Mouse (Mus musculus) heart, embryonic 14.5 days (tissue): Measurements from ENCODE around the gene Insl6. TPM values are rescaled to one million over a fixed set of nuclear protein-coding genes. Genes with fewer than 3 reads are reported as not detected.

Experiments
- ATAC-seq: fragments of 200-750 bp; cut with Nextera tagmentation; 2 replicates; pipeline ENCODE4 v1.8.0; 2017; ENCODE audit warnings: low read depth, moderate TSS enrichment; ENCODE audit not compliant: insufficient number of reproducible peaks, insufficient read depth, low FRiP score
- H3K27ac ChIP-seq, 2 experiments: fragments of 200-500 bp in 1 of 2; fragments of 300-500 bp in 1 of 2; sonication (generic) in 1 of 2; replicated peaks in 1 of 2; 2 replicates each; pipeline ENCODE4 v1.5.1; 2012 to 2014; ENCODE audit warnings: low read depth in 2 of 2, low read length in 2 of 2, control low read depth in 1 of 2, mild to moderate bottlenecking in 1 of 2, mixed read lengths in 1 of 2; ENCODE audit not compliant: control insufficient read depth in 1 of 2, insufficient read depth in 1 of 2
- H3K27me3 ChIP-seq: fragments of 300-500 bp; sonication (generic); 2 replicates; pipeline ENCODE4 v1.6.1; 2014; ENCODE audit warnings: mild to moderate bottlenecking, low read length, control low read depth; ENCODE audit not compliant: control insufficient read depth, insufficient read depth
- H3K36me3 ChIP-seq: fragments of 300-500 bp; sonication (generic); 2 replicates; pipeline ENCODE4 v1.6.1; 2014; ENCODE audit warnings: mild to moderate bottlenecking, control low read depth, low read length, mixed read lengths; ENCODE audit not compliant: control insufficient read depth, insufficient read depth
- H3K4me1 ChIP-seq, 2 experiments: fragments of 200-500 bp in 1 of 2; fragments of 300-500 bp in 1 of 2; sonication (generic) in 1 of 2; 2 replicates each; pipeline ENCODE4 v1.6.1; 2012 to 2014; ENCODE audit warnings: low read length in 2 of 2, control low read depth in 1 of 2, mixed read lengths in 1 of 2; ENCODE audit not compliant: control insufficient read depth in 2 of 2, insufficient read depth in 2 of 2
- H3K4me2 ChIP-seq: fragments of 300-500 bp; sonication (generic); 2 replicates; pipeline ENCODE4 v1.6.1; 2014; ENCODE audit warnings: mild to moderate bottlenecking, low read length
- H3K4me3 ChIP-seq, 2 experiments: fragments of 200-500 bp in 1 of 2; fragments of 300-500 bp in 1 of 2; sonication (generic) in 1 of 2; 2 replicates each; pipeline ENCODE4 v1.5.1; 2012 to 2014; ENCODE audit warnings: low read length in 2 of 2, mild to moderate bottlenecking in 2 of 2, control low read depth in 1 of 2, low read depth in 1 of 2, moderate library complexity in 1 of 2; ENCODE audit not compliant: control insufficient read depth in 1 of 2, insufficient read depth in 1 of 2
- H3K9ac ChIP-seq: fragments of 300-500 bp; sonication (generic); 2 replicates; pipeline ENCODE4 v1.6.1; 2014; ENCODE audit warnings: mild to moderate bottlenecking, low read length
- H3K9me3 ChIP-seq: fragments of 300-500 bp; sonication (generic); 2 replicates; pipeline ENCODE4 v1.6.1; 2016; ENCODE audit warnings: low read length, control low read depth; ENCODE audit not compliant: control insufficient read depth
- WGBS: fragments of 180-500 bp; shearing (Covaris S2); extraction: QIAGEN DNeasy Blood & Tissue Kit; methylation state at CpG from one replicate; pipeline ENCODE4 v1.1.7; 2014; 5-methylcytosine and 5-hydroxymethylcytosine counted together
- polyA plus RNA-seq: library from polyadenylated mRNA; unstranded; fragments of >200 nt; fragmentation: Nextera tagmentation; extraction: Ambion mirVana; gene quantifications from 2 replicates; pipeline ENCODE4 v1.2.1, GENCODE M21; 2014

Insl6 gene
- polyA plus RNA-seq, 1 experiment from 2014 or later = 4.0 TPM

DNA sequence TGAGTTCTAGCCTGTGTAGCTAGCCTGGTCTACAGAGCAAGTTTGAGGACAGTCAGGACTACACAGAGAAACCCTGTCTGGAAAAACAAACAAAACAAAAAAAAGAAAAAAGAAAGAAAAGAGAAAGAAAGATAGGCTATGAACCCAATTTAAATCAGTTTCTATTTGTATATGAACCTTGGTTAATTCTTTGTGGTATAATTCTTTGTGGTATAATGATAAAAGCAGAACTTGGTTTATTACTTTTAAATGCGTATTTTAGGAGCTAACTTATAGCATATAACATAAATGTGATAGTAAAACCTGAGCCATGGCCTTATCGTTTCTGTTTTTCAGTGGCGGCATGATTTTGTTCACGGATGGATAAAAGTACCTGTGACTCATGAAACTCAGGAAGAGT is 48.7 kb downstream of the Insl6 start:
- Histone ChIP-seq H3K27ac (no peak overlapping the region), H3K36me3 (peaks cover 42% of the 10 kb centered on the region), H3K4me1 (no peaks in the 10 kb centered on the region), H3K4me2 (no peak overlapping the region), H3K4me3 (no peak overlapping the region), H3K9me3 (no peaks in the 10 kb centered on the region), H3K27me3 (no peaks in the 10 kb centered on the region), H3K9ac (no peak overlapping the region)
- 95% methylated on average over 4 of the region's 4 CpGs for WGBS
- ATAC-seq = no peak

DNA sequence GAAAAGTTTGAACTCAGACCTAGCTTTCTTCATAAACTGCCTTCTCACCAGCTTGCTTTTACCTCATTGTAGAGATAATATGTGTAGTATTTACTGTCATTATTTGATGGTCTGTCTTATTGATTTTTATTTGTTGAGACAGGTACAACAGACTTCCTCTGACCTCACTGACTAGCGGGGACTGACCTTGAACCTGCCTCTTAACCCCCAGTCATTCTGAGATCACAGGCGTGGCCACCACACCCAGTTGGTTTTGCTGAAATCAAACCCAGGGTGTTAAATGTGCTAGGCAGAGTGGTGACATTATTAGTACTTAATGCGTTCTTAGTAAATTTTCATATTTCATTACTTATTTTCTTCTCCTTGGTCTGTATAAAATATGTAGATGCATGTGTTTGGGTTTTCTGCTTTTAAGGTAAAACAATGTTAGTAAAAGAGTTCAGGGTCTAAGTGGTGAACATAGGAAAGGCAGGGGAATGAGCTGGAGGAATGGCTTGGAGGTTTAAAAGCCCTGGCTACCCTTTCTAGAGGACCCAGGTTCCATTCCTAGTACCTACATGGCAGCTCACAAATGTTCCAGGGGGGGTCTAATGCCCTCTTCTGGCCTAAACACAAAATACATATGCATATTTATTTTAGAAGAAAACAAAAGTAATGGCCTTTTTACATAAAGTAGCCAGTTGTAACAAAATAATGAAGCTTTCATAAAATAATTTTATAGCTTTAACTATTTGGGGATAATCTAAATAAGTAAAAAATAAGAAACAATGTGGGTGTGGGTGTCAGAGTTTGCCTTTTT is 52.9 kb downstream of the Insl6 start:
- ATAC-seq = no peak
- no peaks in the 10 kb centered on the region for H3K9me3 ChIP-seq
- 90% methylated on average over 3 of the region's 3 CpGs for WGBS

More for the DNA sequence above, 52.9 kb downstream of the Insl6 start:
- H3K27ac ChIP-seq = no peak overlapping the region
- no peak overlapping the region for H3K9ac ChIP-seq
- peaks cover 2 to 8% of the 10 kb centered on the region in 2 experiments; a peak in 3 of 4 replicates for H3K4me1 ChIP-seq
- no peaks in the 10 kb centered on the region for H3K27me3 ChIP-seq
- no peak overlapping the region for H3K4me3 ChIP-seq
- H3K4me2 ChIP-seq = no peak overlapping the region
- H3K36me3 ChIP-seq = peaks cover 30% of the 10 kb centered on the region

Other genes with a start within 250 kb of the Insl6 start
- 16.6 and 18.7 TPM in 2 replicates for gene Rcl1, start 224.0 kb downstream of the Insl6 start, polyA plus RNA-seq
- 11.1 and 11.5 TPM in 2 replicates for gene Jak2, start 73.5 kb downstream of the Insl6 start, polyA plus RNA-seq
- 0.20 TPM in 1 of 2 replicates, not detected in the other for gene Rln1, start 9.3 kb upstream of the Insl6 start, polyA plus RNA-seq
- gene Plgrkt, start 42.0 kb upstream of the Insl6 start, polyA plus RNA-seq = 44.6 and 45.9 TPM in 2 replicates
- gene Cd274, start 42.1 kb upstream of the Insl6 start, polyA plus RNA-seq = 0.32 and 0.36 TPM in 2 replicates
- not detected in 2 replicates for gene Pdcd1lg2, start 85.6 kb upstream of the Insl6 start, polyA plus RNA-seq
- gene Ric1, start 196.9 kb upstream of the Insl6 start, polyA plus RNA-seq = 8.3 and 9.7 TPM in 2 replicates